8 mouse cellular contexts compared by ENCODE assay signal in the genomic region with DNA sequence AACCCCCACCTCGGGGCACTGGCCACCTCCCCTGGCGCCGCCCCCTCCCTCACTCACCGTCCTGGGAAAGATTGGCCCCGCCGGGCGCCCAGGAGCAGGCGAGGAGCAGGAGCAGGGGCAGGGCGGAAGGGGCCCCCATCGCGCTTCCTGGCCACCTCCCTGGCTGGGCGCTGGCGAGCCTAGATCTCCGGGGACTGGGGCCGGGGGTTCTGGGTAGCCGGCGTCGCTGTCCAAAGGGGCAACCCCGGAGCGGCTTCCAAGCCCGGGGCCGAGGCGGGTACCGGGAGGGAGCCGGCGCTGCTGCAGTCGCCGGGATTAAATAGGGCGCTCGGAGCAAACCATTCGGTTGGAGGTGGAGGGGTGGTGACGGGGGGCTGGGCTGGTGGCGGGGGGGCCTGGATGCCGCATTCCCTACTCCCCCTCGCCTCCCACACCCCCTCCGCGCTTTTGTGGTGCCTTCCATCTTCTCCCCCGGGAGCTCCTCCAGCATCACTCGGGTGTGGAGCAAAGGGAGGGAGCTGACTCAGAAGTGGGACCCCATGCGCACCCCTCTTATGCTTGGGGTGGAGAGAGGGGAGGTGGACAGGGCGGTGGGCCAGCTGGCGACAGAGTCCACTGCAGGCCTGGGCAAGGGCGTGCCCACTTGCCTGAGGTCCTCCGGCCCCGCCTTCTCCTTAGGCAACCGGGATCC. TPM values are rescaled to one million over a fixed set of nuclear protein-coding genes. Genes with fewer than 3 reads are reported as not detected.
A peak's percentile ranks its signal among the peaks of the same experiment; 100 is the strongest.
DNase-seq lines count a peak whose midpoint lies in the region; ATAC-seq lines count a peak whose summit lies in the region.

A gene (minus strand): TSS at position 340 of the 691 bp plus-strand sequence.

- peak within 1 kb of the TSS; percentile 46 for H3K9ac ChIP-seq in intestine, embryonic 14.5 days (ENCODE audit: low read length)
- H3K9ac ChIP-seq in liver, embryonic 12.5 days: no peak within 1 kb of the TSS

- peak; percentile 70; the same call in 1 of the 2 replicates for ATAC-seq in intestine, embryonic 14.5 days (replicated peaks; ENCODE audit: low FRiP score, low TSS enrichment, low read depth)
- peak; percentile 24 for ATAC-seq in liver, embryonic 12.5 days
- ATAC-seq in erythroblast, adult 5-6 weeks (replicated peaks; ENCODE audit: low FRiP score, poor library complexity, severe bottlenecking): no peak

- H3K4me1 ChIP-seq in intestine, embryonic 14.5 days (replicated peaks; ENCODE audit: control insufficient read depth, insufficient read depth, low read length): 0 out of 2 replicates have a peak, but pooled peaks cover 6% of the 10 kb centered on the region
- peaks cover 19% of the 10 kb centered on the region for H3K4me1 ChIP-seq in liver, embryonic 12.5 days

- peak; percentile 10 to 18 for DNase-seq in kidney, postnatal 4 days
- no peak for DNase-seq in kidney, adult 8-10 months
- peak; percentile 94 to 95 for DNase-seq in cerebellum, postnatal 25 days
- DNase-seq in frontal cortex, postnatal 25 days (ENCODE audit: low spot score in 2 of 2): peak; percentile 59 to 66
- DNase-seq in intestine, embryonic 14.5 days (ENCODE audit: low spot score): peak; percentile 65
- DNase-seq in right cerebral cortex, adult 2 months (ENCODE audit: low spot score in 2 of 2): peak; percentile 75 to 82

- no peak within 1 kb of the TSS for H3K27ac ChIP-seq in intestine, embryonic 14.5 days (ENCODE audit: low read depth)
- no peak within 1 kb of the TSS for H3K27ac ChIP-seq in liver, embryonic 12.5 days

- H3K4me2 ChIP-seq in intestine, embryonic 14.5 days (ENCODE audit: low read length): peak within 1 kb of the TSS; percentile 89
- peak within 1 kb of the TSS; percentile 61 for H3K4me2 ChIP-seq in liver, embryonic 12.5 days

- H3K27me3 ChIP-seq in intestine, embryonic 14.5 days (replicated peaks; ENCODE audit: control insufficient read depth, insufficient read depth, low read length): peaks cover 38% of the 10 kb centered on the region
- peaks cover 67% of the 10 kb centered on the region for H3K27me3 ChIP-seq in liver, embryonic 12.5 days (replicated peaks)

- no peaks in the 10 kb centered on the region for H3K9me3 ChIP-seq in intestine, embryonic 14.5 days (ENCODE audit: control insufficient read depth, low read length)
- no peaks in the 10 kb centered on the region for H3K9me3 ChIP-seq in liver, embryonic 12.5 days (replicated peaks)

- H3K4me3 ChIP-seq in intestine, embryonic 14.5 days (ENCODE audit: low read depth, low read length): peak within 1 kb of the TSS; percentile 58
- peak within 1 kb of the TSS; percentile 42 for H3K4me3 ChIP-seq in liver, embryonic 12.5 days

- no peaks in the 10 kb centered on the region for H3K36me3 ChIP-seq in intestine, embryonic 14.5 days (ENCODE audit: control insufficient read depth, insufficient read depth, low read length)
- H3K36me3 ChIP-seq in liver, embryonic 12.5 days: no peaks in the 10 kb centered on the region

- 0% methylated on average over 42 of the region's 46 CpGs for WGBS in intestine, embryonic 14.5 days
- 4% methylated on average over 46 of the region's 46 CpGs for WGBS in liver, embryonic 12.5 days (ENCODE audit: insufficient replicate concordance)

RNA-seq across cellular contexts. Expression of the gene that starts here (rescaled TPM):
- polyA plus RNA-seq in intestine, embryonic 14.5 days (2014; fragmentation: Nextera tagmentation; extraction: Ambion mirVana): 7.6 and 7.7 TPM in 2 replicates
- 1.1 and 1.3 TPM in 2 replicates for polyA plus RNA-seq in liver, embryonic 12.5 days (2016; fragmentation: Nextera tagmentation; extraction: Ambion mirVana)
- total RNA-seq in erythroblast, adult 5-6 weeks (2015; ENCODE audit: low replicate concordance): 4.8 TPM in 1 of 2 replicates, not detected in the other
- total RNA-seq in erythroblast, adult 5-6 weeks (2017; ENCODE audit: low replicate concordance): 1.4 and 5.4 TPM in 2 replicates

Comparison
In these comparisons a context has a peak if more than half of its experiments do, and no peak if none do; other contexts are left out.
1. DNase-seq: peak in kidney, postnatal 4 days (2 of 2), cerebellum, postnatal 25 days (2 of 2), frontal cortex, postnatal 25 days (2 of 2), intestine, embryonic 14.5 days (single experiment) and right cerebral cortex, adult 2 months (2 of 2); none in kidney, adult 8-10 months (0 of 2).